Mouse (Mus musculus) embryonic facial prominence, embryonic 15.5 days (tissue): ENCODE results near the gene Olfr372. TPM values are rescaled to one million over a fixed set of nuclear protein-coding genes. Genes with fewer than 3 reads are reported as not detected.

Source experiments
- ATAC-seq: fragments of 200-750 bp; cut with Nextera tagmentation; 2 replicates; pipeline ENCODE4 v1.8.0; 2017; ENCODE audit warnings: low read depth, moderate TSS enrichment; ENCODE audit not compliant: insufficient number of reproducible peaks, low FRiP score, low TSS enrichment
- H3K27ac ChIP-seq: fragments of 300-500 bp; sonication (generic); replicated peaks from 2 replicates; pipeline ENCODE4 v1.5.1; 2015; ENCODE audit warnings: mild to moderate bottlenecking, inconsistent platforms
- H3K27me3 ChIP-seq: fragments of 300-500 bp; sonication (generic); 2 replicates; pipeline ENCODE4 v1.6.1; 2015; ENCODE audit warnings: inconsistent platforms
- H3K36me3 ChIP-seq: fragments of 300-500 bp; sonication (generic); 2 replicates; pipeline ENCODE4 v1.6.1; 2015; ENCODE audit warnings: mild to moderate bottlenecking, inconsistent platforms
- H3K4me1 ChIP-seq: fragments of 300-500 bp; sonication (generic); 2 replicates; pipeline ENCODE4 v1.6.1; 2015; ENCODE audit warnings: inconsistent platforms
- H3K4me2 ChIP-seq: fragments of 300-500 bp; sonication (generic); replicated peaks from 2 replicates; pipeline ENCODE4 v1.6.1; 2015; ENCODE audit warnings: mild to moderate bottlenecking, inconsistent platforms
- H3K4me3 ChIP-seq: fragments of 300-500 bp; sonication (generic); replicated peaks from 2 replicates; pipeline ENCODE4 v1.5.1; 2015; ENCODE audit warnings: mild to moderate bottlenecking, inconsistent platforms
- H3K9ac ChIP-seq: fragments of 300-500 bp; sonication (generic); 2 replicates; pipeline ENCODE4 v1.6.1; 2015; ENCODE audit warnings: inconsistent platforms
- H3K9me3 ChIP-seq: fragments of 300-500 bp; sonication (generic); replicated peaks from 2 replicates; pipeline ENCODE4 v1.6.1; 2016; ENCODE audit warnings: inconsistent platforms
- WGBS: fragments of 180-500 bp; shearing (Covaris S2); methylation state at CpG from one replicate; pipeline ENCODE4 v1.1.7; 2015; 5-methylcytosine and 5-hydroxymethylcytosine counted together
- polyA plus RNA-seq: library from polyadenylated mRNA; unstranded; fragments of >200 nt; fragmentation: Nextera tagmentation; extraction: Ambion mirVana; gene quantifications from 2 replicates; pipeline ENCODE4 v1.2.1, GENCODE M21; 2015

Gene Olfr372
- polyA plus RNA-seq, 1 experiment from 2014 or later, result not detected

DNA sequence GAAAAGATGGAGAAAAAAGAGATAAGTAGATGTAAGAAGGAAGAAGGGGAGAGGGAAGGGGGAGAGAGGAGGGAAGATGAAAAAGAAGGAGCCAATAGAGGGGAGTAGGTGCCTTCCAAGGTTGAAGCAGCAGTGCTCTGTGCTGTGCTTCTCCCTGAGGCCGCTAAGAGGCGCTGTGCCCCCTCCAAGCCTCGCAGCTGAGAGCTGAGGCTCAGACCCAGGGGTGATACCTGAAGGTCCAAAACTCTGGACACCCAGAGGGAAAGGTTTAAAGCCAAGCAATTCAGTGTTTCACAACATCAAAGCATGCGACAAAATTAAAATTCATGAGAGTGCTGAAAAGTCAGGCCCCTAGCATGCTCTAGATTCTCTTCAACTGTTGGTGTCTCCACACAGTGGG, 64.1 kb downstream of the Olfr372 start:
- Histone ChIP-seq H3K36me3 (no peaks in the 10 kb centered on the region), H3K27me3 (no peaks in the 10 kb centered on the region), H3K9me3 (peaks cover 7% of the 10 kb centered on the region; the same call in 1 of the 2 replicates), H3K9ac (no peak overlapping the region), H3K27ac (no peak overlapping the region), H3K4me2 (no peak overlapping the region), H3K4me1 (no peaks in the 10 kb centered on the region), H3K4me3 (no peak overlapping the region)
- ATAC-seq, result no peak
- WGBS, result 28% methylated on average over 4 of the region's 4 CpGs

DNA sequence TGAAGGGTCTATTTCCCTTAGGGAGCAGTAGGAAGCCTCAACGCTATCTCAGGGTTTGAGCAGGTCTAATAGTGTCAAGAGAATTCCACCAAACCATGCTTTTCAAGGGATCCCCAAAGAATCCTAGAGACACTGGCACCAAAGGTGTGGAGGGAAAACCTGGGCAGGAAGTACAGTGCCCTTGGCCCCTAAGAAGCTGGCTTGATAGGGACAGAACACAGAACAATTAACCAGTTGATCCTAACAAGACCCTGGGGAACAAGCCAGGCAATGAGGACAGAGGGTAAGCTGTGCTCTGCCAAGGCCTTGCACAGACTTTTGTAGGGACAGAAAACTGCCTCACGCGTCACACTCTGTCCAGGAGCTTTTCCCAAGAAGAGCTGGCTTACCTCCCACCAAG, 65.7 kb downstream of the Olfr372 start, which contains the start of gene Olfr374:
TSS of gene Olfr374 (plus strand) at position 301 of the 400 bp plus-strand sequence.
- Histone ChIP-seq H3K9me3 (peaks cover 7% of the 10 kb centered on the region; the same call in 1 of the 2 replicates), H3K4me1 (no peaks in the 10 kb centered on the region), H3K4me3 (no peak within 1 kb of the TSS), H3K27me3 (no peaks in the 10 kb centered on the region), H3K36me3 (no peaks in the 10 kb centered on the region), H3K9ac (no peak within 1 kb of the TSS), H3K27ac (no peak within 1 kb of the TSS), H3K4me2 (no peak within 1 kb of the TSS)
- no peak for ATAC-seq
- 88% methylated on average over 3 of the region's 3 CpGs for WGBS

Other genes starting within 250 kb of the Olfr372 start
- 5.4 and 8.6 TPM in 2 replicates for gene Zfp709, start 159.2 kb upstream of the Olfr372 start, polyA plus RNA-seq
- gene Zfp882, start 132.6 kb upstream of the Olfr372 start, polyA plus RNA-seq, result 6.3 and 7.0 TPM in 2 replicates
- gene Zfp617, start 132.6 kb upstream of the Olfr372 start, polyA plus RNA-seq, result 22.1 and 23.1 TPM in 2 replicates
- gene Zfp961, start 90.2 kb upstream of the Olfr372 start, polyA plus RNA-seq, result 13.6 and 15.0 TPM in 2 replicates
- gene Cyp4f18, start 31.6 kb upstream of the Olfr372 start, polyA plus RNA-seq, result 1.3 and 1.5 TPM in 2 replicates
- 0.17 TPM in 1 of 2 replicates, not detected in the other for gene Olfr373, start 42.0 kb downstream of the Olfr372 start, polyA plus RNA-seq
- gene Olfr374, start 65.8 kb downstream of the Olfr372 start, polyA plus RNA-seq, result 0.08 TPM in 1 of 2 replicates, not detected in the other
- gene Tpm4, start 93.8 kb downstream of the Olfr372 start, polyA plus RNA-seq, result 600 and 613 TPM in 2 replicates
- 113 and 116 TPM in 2 replicates for gene Rab8a, start 120.0 kb downstream of the Olfr372 start, polyA plus RNA-seq
- gene Hsh2d, start 148.4 kb downstream of the Olfr372 start, polyA plus RNA-seq, result 0.26 TPM in 1 of 2 replicates, not detected in the other
- 0.31 TPM in 1 of 2 replicates, not detected in the other for gene Cib3, start 171.6 kb downstream of the Olfr372 start, polyA plus RNA-seq
- not detected in 2 replicates for gene Gm11034, start 172.4 kb downstream of the Olfr372 start, polyA plus RNA-seq
- 71.0 and 72.1 TPM in 2 replicates for gene Fam32a, start 178.5 kb downstream of the Olfr372 start, polyA plus RNA-seq
- 109 and 112 TPM in 2 replicates for gene Ap1m1, start 198.8 kb downstream of the Olfr372 start, polyA plus RNA-seq